Mouse (Mus musculus): ENCODE measurements at regions not wholly inside any gene's neighbourhood (a gene's known extent, or its start where the extent isn't known, plus 50 kb on each side); places are given as distances from the start of the nearest gene placed in this dataset.
A peak's percentile ranks its signal among the peaks of the same experiment; 100 is the strongest.

- 77% methylated on average over 3 of the region's 3 CpGs for WGBS
- ATAC-seq (ENCODE audit: insufficient number of reproducible peaks, low FRiP score, low TSS enrichment, low read depth) (no peak), DNase-seq (ENCODE audit: low spot score) (no peak)
- Histone ChIP-seq H3K4me1 (ENCODE audit: control insufficient read depth, insufficient read depth, low read length) (no peaks in the 10 kb centered on the region), H3K4me2 (ENCODE audit: low read depth, severe bottlenecking) (no peak overlapping the region), H3K9me3 (ENCODE audit: control insufficient read depth, low read length) (no peaks in the 10 kb centered on the region), H3K27me3 (ENCODE audit: control insufficient read depth, insufficient read depth, low read length) (no peaks in the 10 kb centered on the region), H3K27ac (replicated peaks; ENCODE audit: low read depth, low read length) (no peak overlapping the region), H3K36me3 (ENCODE audit: control insufficient read depth, insufficient read depth, low read length) (no peaks in the 10 kb centered on the region), H3K9ac (ENCODE audit: low read length) (no peak overlapping the region), H3K4me3 (ENCODE audit: low read depth, low read length) (no peak overlapping the region)
Measured at GRCm38 (mm10) chr1:33031991-33032390, 484.9 kb upstream of the Gm5415 start.

GRCm38 (mm10) chr1:33026683-33027415 lies 479.8 kb upstream of the Gm5415 start:
- Histone ChIP-seq H3K27ac (replicated peaks; ENCODE audit: low read depth, low read length) (no peak overlapping the region), H3K4me1 (ENCODE audit: control insufficient read depth, insufficient read depth, low read length) (no peaks in the 10 kb centered on the region), H3K4me3 (ENCODE audit: low read depth, low read length) (no peak overlapping the region), H3K27me3 (ENCODE audit: control insufficient read depth, insufficient read depth, low read length) (no peaks in the 10 kb centered on the region), H3K9ac (ENCODE audit: low read length) (no peak overlapping the region), H3K9me3 (ENCODE audit: control insufficient read depth, low read length) (no peaks in the 10 kb centered on the region), H3K4me2 (ENCODE audit: low read depth, severe bottlenecking) (no peak overlapping the region), H3K36me3 (ENCODE audit: control insufficient read depth, insufficient read depth, low read length) (no peaks in the 10 kb centered on the region)
- no peak for DNase-seq (ENCODE audit: low spot score)
- 80% methylated on average over 8 of the region's 8 CpGs for WGBS
- no peak for ATAC-seq (ENCODE audit: insufficient number of reproducible peaks, low FRiP score, low TSS enrichment, low read depth)

GRCm38 (mm10) chr1:33025379-33025778 lies 478.3 kb upstream of the Gm5415 start:
- no peaks in the 10 kb centered on the region for H3K27me3 ChIP-seq (ENCODE audit: control insufficient read depth, insufficient read depth, low read length)
- DNase-seq (ENCODE audit: low spot score) (no peak), ATAC-seq (ENCODE audit: insufficient number of reproducible peaks, low FRiP score, low TSS enrichment, low read depth) (no peak)
- no peak overlapping the region for H3K27ac ChIP-seq (replicated peaks; ENCODE audit: low read depth, low read length)
- no peaks in the 10 kb centered on the region for H3K36me3 ChIP-seq (ENCODE audit: control insufficient read depth, insufficient read depth, low read length)
- no peak overlapping the region for H3K4me2 ChIP-seq (ENCODE audit: low read depth, severe bottlenecking)
- H3K9ac ChIP-seq (ENCODE audit: low read length) = no peak overlapping the region
- H3K4me1 ChIP-seq (ENCODE audit: control insufficient read depth, insufficient read depth, low read length) = no peaks in the 10 kb centered on the region
- 63% methylated on average over 7 of the region's 7 CpGs for WGBS
- no peaks in the 10 kb centered on the region for H3K9me3 ChIP-seq (ENCODE audit: control insufficient read depth, low read length)
- H3K4me3 ChIP-seq (ENCODE audit: low read depth, low read length) = no peak overlapping the region

DNA sequence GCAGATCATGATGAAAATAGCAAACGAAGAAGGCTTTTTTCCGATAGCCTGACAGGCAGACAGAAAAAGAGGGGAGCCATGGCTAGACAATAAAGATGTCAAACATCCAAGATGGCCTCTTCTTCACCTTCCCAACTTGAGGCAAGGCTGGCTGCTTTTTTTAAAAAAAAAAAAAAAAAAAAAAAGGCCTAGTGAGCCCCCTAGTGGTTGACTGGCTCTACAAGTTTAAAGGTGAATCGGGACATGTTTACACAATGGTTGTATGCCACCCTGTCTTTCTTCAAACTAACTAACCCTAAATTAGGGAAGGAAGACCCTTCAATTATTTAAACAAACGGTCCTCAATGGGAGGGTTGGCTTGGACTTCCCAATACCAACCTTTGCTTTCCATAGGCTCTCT lies 475.8 kb upstream of the Gm5415 start:
- ATAC-seq (ENCODE audit: insufficient number of reproducible peaks, low FRiP score, low TSS enrichment, low read depth) = no peak
- WGBS = 86% methylated on average over 4 of the region's 4 CpGs
- Histone ChIP-seq H3K27ac (replicated peaks; ENCODE audit: low read depth, low read length) (no peak overlapping the region), H3K36me3 (ENCODE audit: control insufficient read depth, insufficient read depth, low read length) (no peaks in the 10 kb centered on the region), H3K4me2 (ENCODE audit: low read depth, severe bottlenecking) (no peak overlapping the region), H3K4me3 (ENCODE audit: low read depth, low read length) (no peak overlapping the region), H3K9ac (ENCODE audit: low read length) (no peak overlapping the region), H3K27me3 (ENCODE audit: control insufficient read depth, insufficient read depth, low read length) (no peaks in the 10 kb centered on the region), H3K4me1 (ENCODE audit: control insufficient read depth, insufficient read depth, low read length) (no peaks in the 10 kb centered on the region), H3K9me3 (ENCODE audit: control insufficient read depth, low read length) (no peaks in the 10 kb centered on the region)
- no peak for DNase-seq (ENCODE audit: low spot score)

DNA sequence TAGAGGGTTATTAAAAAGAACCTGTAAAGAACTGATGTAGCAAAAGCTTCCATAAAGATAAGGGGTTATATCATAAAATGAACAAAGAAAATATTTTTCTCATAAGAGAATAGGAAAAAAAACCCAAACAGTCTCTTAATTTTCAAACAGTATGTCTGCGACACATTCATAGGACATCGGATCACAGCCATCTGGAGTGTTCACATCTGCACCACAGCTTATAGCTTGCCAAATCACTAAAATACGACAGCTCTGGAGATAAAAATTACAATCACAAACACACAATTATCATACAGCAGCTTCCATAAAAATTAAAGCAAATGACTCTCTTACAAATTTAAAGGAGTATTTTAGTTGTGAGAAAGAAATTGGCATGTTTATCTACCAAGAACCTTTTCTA lies 456.9 kb upstream of the Gm5415 start:
- Histone ChIP-seq H3K36me3 (ENCODE audit: control insufficient read depth, insufficient read depth, low read length) (no peaks in the 10 kb centered on the region), H3K9me3 (ENCODE audit: control insufficient read depth, low read length) (no peaks in the 10 kb centered on the region), H3K4me2 (ENCODE audit: low read depth, severe bottlenecking) (no peak overlapping the region), H3K4me1 (ENCODE audit: control insufficient read depth, insufficient read depth, low read length) (no peaks in the 10 kb centered on the region), H3K9ac (ENCODE audit: low read length) (no peak overlapping the region), H3K27me3 (ENCODE audit: control insufficient read depth, insufficient read depth, low read length) (no peaks in the 10 kb centered on the region), H3K27ac (replicated peaks; ENCODE audit: low read depth, low read length) (no peak overlapping the region), H3K4me3 (ENCODE audit: low read depth, low read length) (no peak overlapping the region)
- WGBS = 96% methylated on average over 3 of the region's 3 CpGs
- DNase-seq (ENCODE audit: low spot score) = no peak
- no peak for ATAC-seq (ENCODE audit: insufficient number of reproducible peaks, low FRiP score, low TSS enrichment, low read depth)

DNA sequence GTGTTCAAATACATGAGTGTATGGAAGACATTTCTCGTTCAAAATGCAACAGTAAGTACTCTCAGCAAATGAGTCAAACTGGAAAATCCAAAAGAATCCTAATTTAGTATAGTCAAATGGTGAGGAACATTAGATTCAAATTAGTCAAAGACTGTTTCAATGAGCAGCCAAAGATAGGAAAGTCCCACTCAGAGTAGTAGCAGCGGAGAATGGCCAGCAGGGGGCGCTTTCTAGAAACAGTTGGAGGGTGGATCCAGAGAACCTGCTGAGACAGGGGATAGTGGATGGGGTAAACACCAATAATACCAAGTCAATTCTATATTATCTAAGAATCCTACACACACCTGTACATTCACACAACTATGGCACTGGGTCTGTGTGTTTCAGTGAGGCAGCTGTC lies 417.9 kb upstream of the Gm5415 start:
- no peak for DNase-seq (ENCODE audit: low spot score)
- ATAC-seq (ENCODE audit: insufficient number of reproducible peaks, low FRiP score, low TSS enrichment, low read depth) = no peak
- Histone ChIP-seq H3K9me3 (ENCODE audit: control insufficient read depth, low read length) (no peaks in the 10 kb centered on the region), H3K27ac (replicated peaks; ENCODE audit: low read depth, low read length) (no peak overlapping the region), H3K4me2 (ENCODE audit: low read depth, severe bottlenecking) (no peak overlapping the region), H3K4me3 (ENCODE audit: low read depth, low read length) (no peak overlapping the region), H3K4me1 (ENCODE audit: control insufficient read depth, insufficient read depth, low read length) (no peaks in the 10 kb centered on the region), H3K9ac (ENCODE audit: low read length) (no peak overlapping the region), H3K27me3 (ENCODE audit: control insufficient read depth, insufficient read depth, low read length) (no peaks in the 10 kb centered on the region), H3K36me3 (ENCODE audit: control insufficient read depth, insufficient read depth, low read length) (no peaks in the 10 kb centered on the region)
- 62% methylated on average over 3 of the region's 3 CpGs for WGBS

DNA sequence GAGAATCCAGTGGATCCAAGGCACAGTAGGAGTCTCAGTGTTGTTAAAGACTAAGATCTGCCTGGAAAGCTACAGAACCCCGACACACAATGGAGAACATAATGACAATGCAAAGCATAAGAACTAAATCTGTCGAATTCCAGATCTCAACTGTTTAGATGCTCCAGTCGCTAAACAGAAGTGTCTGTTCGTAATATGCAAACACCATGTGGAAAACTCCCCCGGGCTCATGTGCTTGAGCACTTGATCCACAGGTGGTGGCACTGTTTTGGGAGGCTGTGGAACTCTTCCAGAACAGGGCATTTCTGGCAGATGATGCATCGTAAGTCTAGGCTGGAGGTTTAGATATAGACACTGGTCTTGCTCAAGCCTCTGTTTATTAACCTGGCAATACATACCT lies 412.2 kb upstream of the Gm5415 start:
- Histone ChIP-seq H3K27ac (replicated peaks; ENCODE audit: low read depth, low read length) (no peak overlapping the region), H3K4me2 (ENCODE audit: low read depth, severe bottlenecking) (no peak overlapping the region), H3K4me3 (ENCODE audit: low read depth, low read length) (no peak overlapping the region), H3K36me3 (ENCODE audit: control insufficient read depth, insufficient read depth, low read length) (no peaks in the 10 kb centered on the region), H3K4me1 (ENCODE audit: control insufficient read depth, insufficient read depth, low read length) (no peaks in the 10 kb centered on the region), H3K9me3 (ENCODE audit: control insufficient read depth, low read length) (no peaks in the 10 kb centered on the region), H3K27me3 (ENCODE audit: control insufficient read depth, insufficient read depth, low read length) (no peaks in the 10 kb centered on the region), H3K9ac (ENCODE audit: low read length) (no peak overlapping the region)
- 90% methylated on average over 6 of the region's 6 CpGs for WGBS
- DNase-seq (ENCODE audit: low spot score) = no peak
- ATAC-seq (ENCODE audit: insufficient number of reproducible peaks, low FRiP score, low TSS enrichment, low read depth) = no peak

GRCm38 (mm10) chr1:32946254-32946653 lies 399.2 kb upstream of the Gm5415 start:
- no peak overlapping the region for H3K27ac ChIP-seq (replicated peaks; ENCODE audit: low read depth, low read length)
- no peaks in the 10 kb centered on the region for H3K36me3 ChIP-seq (ENCODE audit: control insufficient read depth, insufficient read depth, low read length)
- no peak overlapping the region for H3K4me2 ChIP-seq (ENCODE audit: low read depth, severe bottlenecking)
- H3K9me3 ChIP-seq (ENCODE audit: control insufficient read depth, low read length) = no peaks in the 10 kb centered on the region
- no peak overlapping the region for H3K4me3 ChIP-seq (ENCODE audit: low read depth, low read length)
- 88% methylated on average over 4 of the region's 4 CpGs for WGBS
- no peak overlapping the region for H3K9ac ChIP-seq (ENCODE audit: low read length)
- DNase-seq (ENCODE audit: low spot score) = no peak
- no peak for ATAC-seq (ENCODE audit: insufficient number of reproducible peaks, low FRiP score, low TSS enrichment, low read depth)
- H3K27me3 ChIP-seq (ENCODE audit: control insufficient read depth, insufficient read depth, low read length) = no peaks in the 10 kb centered on the region
- H3K4me1 ChIP-seq (ENCODE audit: control insufficient read depth, insufficient read depth, low read length) = no peaks in the 10 kb centered on the region

DNA sequence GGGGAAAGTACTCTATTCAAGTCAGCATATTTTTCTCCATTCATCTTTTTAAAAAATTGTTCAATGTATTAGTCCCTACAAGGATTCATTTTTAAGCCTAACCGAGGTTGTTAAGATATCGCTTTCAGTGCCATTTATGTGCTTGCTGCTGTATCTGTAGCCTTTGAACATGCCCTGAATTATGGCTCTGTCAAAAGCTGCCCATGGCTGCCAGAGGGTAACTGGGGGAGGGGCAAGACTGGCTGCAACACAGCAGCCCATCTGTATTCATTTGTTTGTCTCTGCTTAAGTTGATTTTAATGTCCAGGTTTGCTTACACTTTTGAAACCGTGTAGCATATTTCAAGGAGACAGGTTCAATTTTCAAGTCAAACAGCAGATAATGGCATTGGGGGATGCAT lies 383.3 kb upstream of the Gm5415 start:
- DNase-seq (ENCODE audit: low spot score) (peak; percentile 32), ATAC-seq (ENCODE audit: insufficient number of reproducible peaks, low FRiP score, low TSS enrichment, low read depth) (no peak)
- H3K4me3 ChIP-seq (ENCODE audit: low read depth, low read length) = no peak overlapping the region
- 26% methylated on average over 3 of the region's 3 CpGs for WGBS
- no peaks in the 10 kb centered on the region for H3K27me3 ChIP-seq (ENCODE audit: control insufficient read depth, insufficient read depth, low read length)
- H3K9ac ChIP-seq (ENCODE audit: low read length) = no peak overlapping the region
- H3K4me1 ChIP-seq (ENCODE audit: control insufficient read depth, insufficient read depth, low read length) = no peaks in the 10 kb centered on the region
- no peaks in the 10 kb centered on the region for H3K36me3 ChIP-seq (ENCODE audit: control insufficient read depth, insufficient read depth, low read length)
- no peak overlapping the region for H3K27ac ChIP-seq (replicated peaks; ENCODE audit: low read depth, low read length)
- no peak overlapping the region for H3K4me2 ChIP-seq (ENCODE audit: low read depth, severe bottlenecking)
- H3K9me3 ChIP-seq (ENCODE audit: control insufficient read depth, low read length) = no peaks in the 10 kb centered on the region
